13 mouse cellular contexts compared by ENCODE assay signal in the genomic region with DNA sequence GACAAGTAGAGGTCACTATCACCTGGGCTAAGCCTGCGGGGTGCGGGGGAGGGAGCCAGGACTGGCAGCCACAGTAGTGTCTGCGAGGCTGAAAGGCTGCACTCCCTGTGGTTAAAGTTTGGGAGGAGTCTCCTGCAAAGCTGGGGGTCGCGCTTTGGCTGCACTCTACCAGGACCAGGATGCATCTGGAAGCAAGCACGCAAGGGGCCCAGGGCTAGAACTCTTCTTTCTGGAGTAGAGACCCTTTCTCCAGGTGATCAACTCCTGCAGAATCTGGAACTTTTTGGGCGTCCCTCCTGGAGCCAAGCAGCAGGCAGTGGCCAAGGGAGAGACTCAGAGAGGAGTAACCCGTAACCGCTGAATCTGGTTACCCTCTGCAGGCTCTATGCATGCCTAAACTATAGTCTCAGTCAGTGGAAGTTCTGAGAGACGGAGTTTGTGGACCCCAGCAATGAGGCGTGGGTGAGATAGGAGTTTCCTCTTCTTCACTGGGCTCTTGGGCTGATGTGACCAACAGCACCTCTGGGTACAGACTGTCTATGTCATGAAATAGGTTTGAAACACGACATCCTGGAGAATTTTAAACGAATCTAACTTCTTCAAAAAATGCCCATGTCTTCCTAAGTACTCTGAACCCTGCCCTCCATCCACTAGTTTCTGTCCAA. TPM values are rescaled to one million over a fixed set of nuclear protein-coding genes. Genes with fewer than 3 reads are reported as not detected.
A peak's percentile ranks its signal among the peaks of the same experiment; 100 is the strongest.
DNase-seq lines count a peak whose midpoint lies in the region; ATAC-seq and TF ChIP-seq lines count a peak whose summit lies in the region.
"Had no signal": no experiment of that assay in that cellular context is flagged by ENCODE, and none has a peak within 500 bp of the region (broad histone marks: within the 10 kb centered on the region; RNA-seq: fewer than 3 reads in every experiment).

No protein-coding gene starts in this region.

- H3K79me2 ChIP-seq in CH12.LX (replicated peaks; ENCODE audit: control insufficient read depth, extremely low read depth, insufficient read depth, poor library complexity, severe bottlenecking) = no peaks in the 10 kb centered on the region

- no peak for TF ChIP-seq RAD21 in CH12.LX (IDR thresholded peaks at IDR 0.05; ENCODE audit: low read depth, low read length)

- TF ChIP-seq POLR2A in CH12.LX (IDR thresholded peaks at IDR 0.05; ENCODE audit: low read depth, low read length) = no peak

- dilution Hi-C loops in CH12.LX (cut with MboI; ENCODE audit: extremely low pct_ligation_motif_present, extremely low pct_unique_long_range_greater_than_20kb, low sequenced_read_pairs) = no loop called here

- no peak overlapping the region for H3K27ac ChIP-seq in kidney, embryonic 14.5 days (ENCODE audit: low read depth, low read length)
- no peak overlapping the region for H3K27ac ChIP-seq in CH12.LX (ENCODE audit: insufficient read depth, low read depth)
- H3K27ac ChIP-seq in limb, embryonic 12.5 days = no peak overlapping the region
- H3K27ac ChIP-seq: forebrain, embryonic 12.5 days; neural tube, embryonic 13.5 days had no signal

- peak overlapping the region; percentile 62; the same call in 1 of the 2 replicates for H3K4me2 ChIP-seq in kidney, embryonic 14.5 days (replicated peaks; ENCODE audit: low read depth, low read length)
- peak overlapping the region; percentile 94; the same call in 1 of the 2 replicates for H3K4me2 ChIP-seq in CH12.LX (ENCODE audit: insufficient read depth, low read depth, poor library complexity, severe bottlenecking)
- peak overlapping the region; percentile 69 for H3K4me2 ChIP-seq in limb, embryonic 12.5 days

- no peak for TF ChIP-seq EP300 in CH12.LX (IDR thresholded peaks at IDR 0.05; ENCODE audit: low read length)

- DNase-seq in embryo, embryonic 10.5 days (ENCODE audit: low spot score) = peak; percentile 37
- DNase-seq in embryo, embryonic 11 days = no peak
- DNase-seq in kidney, adult 11 months = no peak
- DNase-seq in CH12.LX (ENCODE audit: extremely low read depth) = no peak
- no peak for DNase-seq in left cerebral cortex, postnatal 14 days (ENCODE audit: low spot score in 2 of 2)
- DNase-seq in urinary bladder, postnatal 25 days (ENCODE audit: low spot score) = no peak
- DNase-seq: adrenal gland, adult 8-10 months; cerebellum, adult 11-12 months; lung, postnatal 10 days had no signal

- H3K9me3 ChIP-seq in kidney, embryonic 14.5 days (ENCODE audit: control insufficient read depth, low read length) = no peaks in the 10 kb centered on the region
- no peaks in the 10 kb centered on the region for H3K9me3 ChIP-seq in CH12.LX (replicated peaks; ENCODE audit: low read length)
- H3K9me3 ChIP-seq in limb, embryonic 12.5 days = no peaks in the 10 kb centered on the region
- H3K9me3 ChIP-seq: forebrain, embryonic 12.5 days; neural tube, embryonic 13.5 days had no signal

- intact Hi-C loops in left cerebral cortex, postnatal 14 days (cut with DNase I) = loop anchor here (2.0 kb wide), 2 partner anchors 651 to 865 kb away; no protein-coding TSS in a partner anchor

- peaks cover 8% of the 10 kb centered on the region for H3K4me1 ChIP-seq in kidney, embryonic 14.5 days (ENCODE audit: control insufficient read depth, insufficient read depth, low read length)
- H3K4me1 ChIP-seq in CH12.LX (ENCODE audit: control insufficient read depth in 1 of 2, insufficient read depth in 2 of 2) = peaks cover 0 to 6% of the 10 kb centered on the region in 2 experiments; a peak in 1 of 4 replicates
- H3K4me1 ChIP-seq in limb, embryonic 12.5 days (replicated peaks) = peaks cover 25% of the 10 kb centered on the region

- no peak overlapping the region for H3K9ac ChIP-seq in kidney, embryonic 14.5 days (ENCODE audit: low read depth, low read length)
- no peak overlapping the region for H3K9ac ChIP-seq in CH12.LX (ENCODE audit: insufficient read depth, low read depth)
- no peak overlapping the region for H3K9ac ChIP-seq in limb, embryonic 12.5 days (replicated peaks)
- H3K9ac ChIP-seq: forebrain, embryonic 12.5 days; neural tube, embryonic 13.5 days had no signal

- H3K27me3 ChIP-seq in kidney, embryonic 14.5 days (ENCODE audit: control insufficient read depth, insufficient read depth, low read length) = peaks cover 19% of the 10 kb centered on the region
- no peaks in the 10 kb centered on the region for H3K27me3 ChIP-seq in CH12.LX (replicated peaks)
- H3K27me3 ChIP-seq in limb, embryonic 12.5 days = peaks cover 73% of the 10 kb centered on the region

- no peak for ATAC-seq in kidney, embryonic 14.5 days (ENCODE audit: low FRiP score, low TSS enrichment)
- no peak for ATAC-seq in limb, embryonic 12.5 days (ENCODE audit: insufficient number of reproducible peaks, insufficient read depth, low FRiP score, low TSS enrichment, low read depth)

- in situ Hi-C loops in CH12.LX (cut with MboI; ENCODE audit: low pct_ligation_motif_present, low pct_unique_long_range_greater_than_20kb, low sequenced_read_pairs) = loop anchor here (10.0 kb wide), 1 partner anchor 863 kb away; no protein-coding TSS in a partner anchor

- no peak for TF ChIP-seq CTCF in CH12.LX (conservative IDR thresholded peaks at IDR 0.05 in 1 of 2, IDR thresholded peaks at IDR 0.05 in 1 of 2; ENCODE audit: low read depth in 2 of 2, low read length in 2 of 2)

- H3K4me3 ChIP-seq in kidney, embryonic 14.5 days (ENCODE audit: low read length) = no peak overlapping the region
- no peak overlapping the region for H3K4me3 ChIP-seq in CH12.LX (replicated peaks in 1 of 3; ENCODE audit: low read depth in 2 of 3, low read length in 2 of 3, poor library complexity in 1 of 3)
- peak overlapping the region; percentile 40; the same call in 1 of the 2 replicates for H3K4me3 ChIP-seq in limb, embryonic 12.5 days (replicated peaks)

- WGBS in kidney, embryonic 14.5 days = 11% methylated on average over 13 of the region's 13 CpGs
- WGBS in limb, embryonic 12.5 days = 7% methylated on average over 13 of the region's 13 CpGs

- no peaks in the 10 kb centered on the region for H3K36me3 ChIP-seq in kidney, embryonic 14.5 days (ENCODE audit: control insufficient read depth, insufficient read depth, low read length)
- no peaks in the 10 kb centered on the region for H3K36me3 ChIP-seq in CH12.LX (replicated peaks in 1 of 2; ENCODE audit: control insufficient read depth in 1 of 2, insufficient read depth in 1 of 2, low read length in 1 of 2)
- no peaks in the 10 kb centered on the region for H3K36me3 ChIP-seq in limb, embryonic 12.5 days
- H3K36me3 ChIP-seq: forebrain, embryonic 12.5 days; neural tube, embryonic 13.5 days had no signal

TF ChIP-seq in CH12.LX, 34 proteins besides CTCF, POLR2A, EP300 and RAD21:
- TF ChIP-seq CHD2 (IDR thresholded peaks at IDR 0.05; ENCODE audit: low read length) = no peak
- TF ChIP-seq USF2 (conservative IDR thresholded peaks at IDR 0.05; ENCODE audit: low read depth, low read length) = no peak
- no peak for TF ChIP-seq MAX (IDR thresholded peaks at IDR 0.05; ENCODE audit: low read length)
- no peak for TF ChIP-seq MAFK (IDR thresholded peaks at IDR 0.05; ENCODE audit: insufficient replicate concordance, low read length)
- no peak for TF ChIP-seq JUND (conservative IDR thresholded peaks at IDR 0.05; ENCODE audit: low read depth, low read length)
- TF ChIP-seq ZKSCAN1 (IDR thresholded peaks at IDR 0.05; ENCODE audit: borderline replicate concordance, low read depth, low read length) = no peak
- TF ChIP-seq UBTF (IDR thresholded peaks at IDR 0.05; ENCODE audit: low read depth, low read length) = no peak
- no peak for TF ChIP-seq ZNF384 (IDR thresholded peaks at IDR 0.05; ENCODE audit: low read depth, low read length)
- TF ChIP-seq GABPA (IDR thresholded peaks at IDR 0.05; ENCODE audit: insufficient replicate concordance, low read depth, low read length) = no peak
- no peak for TF ChIP-seq RCOR1 (conservative IDR thresholded peaks at IDR 0.05; ENCODE audit: low read depth, low read length)
- no peak for TF ChIP-seq TCF12 (IDR thresholded peaks at IDR 0.05; ENCODE audit: low read depth, low read length)
- TF ChIP-seq ZC3H11A (IDR thresholded peaks at IDR 0.05; ENCODE audit: low read depth, low read length) = no peak
- TF ChIP-seq POLR2AphosphoS2 (IDR thresholded peaks at IDR 0.05; ENCODE audit: low read depth, low read length) = no peak
- TF ChIP-seq SIN3A (IDR thresholded peaks at IDR 0.05; ENCODE audit: low read length) = no peak
- no peak for TF ChIP-seq MYC (IDR thresholded peaks at IDR 0.05; ENCODE audit: low read depth, low read length)
- TF ChIP-seq USF1 (IDR thresholded peaks at IDR 0.05; ENCODE audit: low read depth, low read length) = no peak

RNA-seq across cellular contexts. Expression of a gene that starts 1.5 kb away (rescaled TPM):
- 35.0 and 47.2 TPM in 2 replicates for polyA plus RNA-seq in kidney, embryonic 14.5 days (2014; fragmentation: Nextera tagmentation; extraction: Ambion mirVana)
- total RNA-seq in CH12.LX (2012; rRNA removed) (not detected in 2 replicates), CH12.LX (2014; rRNA removed) (not detected in 2 replicates)
- not detected in 2 replicates for polyA plus RNA-seq in CH12.LX (2012; ENCODE audit: insufficient read length, low read depth)
- polyA plus RNA-seq in limb, embryonic 12.5 days (2016; fragmentation: Nextera tagmentation; extraction: Ambion mirVana) = 47.8 and 66.8 TPM in 2 replicates
- 1 to 10 TPM; 3.6 to 4.8 TPM for total RNA-seq in left cerebral cortex, postnatal 14 days (2021)

Comparison
In these comparisons a context has a peak if more than half of its experiments do, and no peak if none do; other contexts are left out.
1. RNA of a gene that starts 1.5 kb away (polyA plus RNA-seq): 47.8 to 66.8 TPM in limb, embryonic 12.5 days and 35.0 to 47.2 TPM in kidney, embryonic 14.5 days; not detected in CH12.LX; every median in the first group is over 10 times any median in the second.
2. Peak in every context shown above with its lines, with median percentiles within 50 percentile points of each other: H3K4me2 ChIP-seq.